Mouse (Mus musculus): ENCODE measurements around the gene Ranbp6. TPM values are rescaled to one million over a fixed set of nuclear protein-coding genes. Genes with fewer than 3 reads are reported as not detected.

Ranbp6 gene
- polyA plus RNA-seq (2014; fragmentation: Illumina TruSeq; extraction: RNeasy Lipid Tissue Mini Kit (QIAGEN cat#74804); ENCODE audit: low replicate concordance): 33.7 TPM

DNA sequence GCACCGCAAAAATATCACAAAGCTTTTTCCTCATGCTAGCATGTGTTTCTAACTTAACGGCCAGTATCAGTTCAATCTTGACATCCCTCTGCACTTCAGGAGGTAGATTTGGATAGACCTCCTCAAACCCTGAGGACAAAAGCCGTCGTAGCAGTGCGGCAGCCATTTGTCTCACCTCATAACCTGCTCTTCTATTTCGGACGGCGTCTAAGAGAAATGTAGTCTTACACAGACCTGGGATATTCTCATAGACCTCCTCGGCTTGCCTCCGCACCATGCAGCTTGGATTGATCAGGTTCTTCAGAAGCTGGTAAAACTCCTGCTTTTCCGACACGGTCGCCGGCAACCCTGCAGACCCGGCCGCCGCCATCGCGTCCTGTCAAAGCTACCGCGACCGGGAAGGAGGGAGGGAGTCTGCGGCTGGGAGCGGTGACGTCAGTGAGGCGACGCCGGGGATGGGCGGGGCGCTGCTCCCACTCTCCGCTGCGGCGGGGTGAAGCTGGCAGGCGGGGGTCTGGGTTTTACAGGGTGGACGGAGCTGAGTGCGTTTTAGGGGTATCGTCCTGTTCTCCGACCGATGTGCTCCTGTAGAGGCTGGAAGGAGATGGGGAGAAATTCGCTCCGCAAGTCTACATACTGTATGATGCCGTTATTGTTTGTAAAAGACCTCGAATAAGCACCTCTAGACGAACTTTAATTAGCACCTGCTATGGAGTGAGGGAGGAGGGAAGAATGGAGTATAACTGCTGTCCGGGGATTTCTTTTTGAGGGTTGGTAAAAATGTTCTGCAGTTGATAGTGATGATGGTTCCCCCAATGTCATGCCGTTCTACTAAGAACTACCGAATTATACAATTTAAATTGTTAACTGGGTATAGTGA lies at the start of gene Ranbp6:
TSS of gene Ranbp6 (minus strand) at position 394 of the 880 bp plus-strand sequence.

DNA sequence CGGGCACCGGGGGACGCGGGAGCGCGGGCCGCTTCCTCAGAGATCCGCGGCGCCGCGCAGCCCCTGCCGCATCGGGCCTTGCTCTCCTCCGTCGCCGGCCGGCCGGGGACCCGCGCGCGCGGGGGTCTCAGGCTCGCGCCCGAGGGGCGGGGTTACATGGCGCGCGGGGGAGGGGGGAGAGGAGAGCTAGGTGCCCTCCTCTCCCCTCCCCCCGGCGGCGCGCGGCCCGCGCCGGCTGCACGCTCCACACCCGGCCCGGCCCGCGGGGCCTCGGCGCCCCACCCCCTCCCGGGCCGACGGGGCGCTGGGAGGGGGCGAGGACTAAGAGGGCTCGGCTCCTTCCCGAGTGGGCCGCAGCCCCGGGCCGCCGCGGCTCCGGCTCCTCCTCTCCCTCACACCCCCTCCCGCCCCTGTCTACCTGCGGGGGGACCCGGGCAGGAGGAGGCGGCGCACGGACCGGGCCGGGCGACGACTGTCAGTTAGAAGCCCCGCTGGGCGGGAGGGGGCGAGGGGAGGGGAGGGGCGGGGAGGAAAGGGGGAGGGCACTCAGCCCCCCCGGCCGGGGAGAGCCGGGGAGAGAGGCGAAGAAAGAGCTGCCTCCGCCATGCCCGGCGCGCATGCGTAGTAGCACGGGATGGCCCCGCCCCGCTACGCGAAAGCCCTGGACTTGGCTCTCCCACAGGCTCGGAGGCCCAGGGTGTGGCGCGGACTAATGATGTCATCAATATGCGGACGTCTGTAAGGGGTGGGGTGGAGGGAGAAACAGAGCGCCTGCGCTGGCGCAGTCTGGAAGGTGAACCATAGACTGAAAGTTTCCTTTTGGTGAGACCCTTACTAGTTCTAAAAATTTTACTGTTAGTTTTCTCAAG lies 6.6 kb downstream of the Ranbp6 start, which contains the start of gene 9930021J03Rik:
TSS of gene 9930021J03Rik (minus strand) at position 73 of the 869 bp plus-strand sequence.

Other genes starting within 250 kb of the Ranbp6 start
- gene Ermp1, start 164.6 kb downstream of the Ranbp6 start, polyA plus RNA-seq (2014; fragmentation: Illumina TruSeq; extraction: RNeasy Lipid Tissue Mini Kit (QIAGEN cat#74804); ENCODE audit: low replicate concordance): 51.5 TPM
- not detected for gene Mlana, start 115.2 kb downstream of the Ranbp6 start, polyA plus RNA-seq (2014; fragmentation: Illumina TruSeq; extraction: RNeasy Lipid Tissue Mini Kit (QIAGEN cat#74804); ENCODE audit: low replicate concordance)
- gene 9930021J03Rik, start 7.0 kb downstream of the Ranbp6 start, polyA plus RNA-seq (2014; fragmentation: Illumina TruSeq; extraction: RNeasy Lipid Tissue Mini Kit (QIAGEN cat#74804); ENCODE audit: low replicate concordance): 74.4 TPM
- gene Il33, start 112.1 kb upstream of the Ranbp6 start, polyA plus RNA-seq (2014; fragmentation: Illumina TruSeq; extraction: RNeasy Lipid Tissue Mini Kit (QIAGEN cat#74804); ENCODE audit: low replicate concordance): 60.7 TPM
- gene Trpd52l3, start 190.8 kb upstream of the Ranbp6 start, polyA plus RNA-seq (2014; fragmentation: Illumina TruSeq; extraction: RNeasy Lipid Tissue Mini Kit (QIAGEN cat#74804); ENCODE audit: low replicate concordance): not detected
- 69.8 TPM for gene Uhrf2, start 217.5 kb upstream of the Ranbp6 start, polyA plus RNA-seq (2014; fragmentation: Illumina TruSeq; extraction: RNeasy Lipid Tissue Mini Kit (QIAGEN cat#74804); ENCODE audit: low replicate concordance)